Mouse (Mus musculus): ENCODE results near the gene Obsl1. TPM values are rescaled to one million over a fixed set of nuclear protein-coding genes. Genes with fewer than 3 reads are reported as not detected.

The Obsl1 gene
- total and polyA plus RNA-seq, 2 experiments from 2014 or later = 22.9 to 43.7 TPM

- ATAC-seq = no peak
- TF ChIP-seq CTCF (IDR thresholded peaks at IDR 0.05; ENCODE audit: low read depth) = no peak
- H3K4me3 ChIP-seq (ENCODE audit: low read depth, low read length) = no peak overlapping the region
- no peak for DNase-seq
- H3K4me2 ChIP-seq (ENCODE audit: low read depth) = no peak overlapping the region
- no peak overlapping the region for H3K27ac ChIP-seq (ENCODE audit: low read depth, low read length)
- 90% methylated on average over 19 of the region's 19 CpGs for WGBS
- H3K36me3 ChIP-seq (ENCODE audit: insufficient read depth) = peaks cover 52% of the 10 kb centered on the region
- no peaks in the 10 kb centered on the region for H3K9me3 ChIP-seq (ENCODE audit: low read length)
- H3K9ac ChIP-seq = no peak overlapping the region
- H3K27me3 ChIP-seq (ENCODE audit: insufficient read depth, low read length) = no peaks in the 10 kb centered on the region
- no peaks in the 10 kb centered on the region for H3K4me1 ChIP-seq (ENCODE audit: insufficient read depth)
These were observed 27.3 kb upstream of the Obsl1 start for GRCm38 (mm10) chr1:75533325-75534252.

- Histone ChIP-seq H3K9me3 (ENCODE audit: low read length) (no peaks in the 10 kb centered on the region), H3K36me3 (ENCODE audit: insufficient read depth) (peaks cover 61% of the 10 kb centered on the region)
- no peak for ATAC-seq
These were observed 26.3 kb upstream of the Obsl1 start for GRCm38 (mm10) chr1:75532280-75533172.

GRCm38 (mm10) chr1:75530546-75530945, 24.3 kb upstream of the Obsl1 start:
- no peak overlapping the region for H3K9ac ChIP-seq
- H3K4me2 ChIP-seq (ENCODE audit: low read depth) = no peak overlapping the region
- H3K36me3 ChIP-seq (ENCODE audit: insufficient read depth) = peaks cover 67% of the 10 kb centered on the region
- 77% methylated on average over 4 of the region's 4 CpGs for WGBS
- no peak overlapping the region for H3K4me3 ChIP-seq (ENCODE audit: low read depth, low read length)
- no peak overlapping the region for H3K27ac ChIP-seq (ENCODE audit: low read depth, low read length)
- DNase-seq (no peak), ATAC-seq (no peak)
- no peaks in the 10 kb centered on the region for H3K27me3 ChIP-seq (ENCODE audit: insufficient read depth, low read length)
- no peak for TF ChIP-seq CTCF (IDR thresholded peaks at IDR 0.05; ENCODE audit: low read depth)
- H3K4me1 ChIP-seq (ENCODE audit: insufficient read depth) = no peaks in the 10 kb centered on the region
- no peaks in the 10 kb centered on the region for H3K9me3 ChIP-seq (ENCODE audit: low read length)

More at GRCm38 (mm10) chr1:75532280-75533172, 26.3 kb upstream of the Obsl1 start:
- no peak overlapping the region for H3K27ac ChIP-seq (ENCODE audit: low read depth, low read length)
- H3K4me3 ChIP-seq (ENCODE audit: low read depth, low read length) = no peak overlapping the region
- DNase-seq = no peak
- WGBS = 94% methylated on average over 19 of the region's 19 CpGs
- no peak for TF ChIP-seq CTCF (IDR thresholded peaks at IDR 0.05; ENCODE audit: low read depth)
- no peak overlapping the region for H3K4me2 ChIP-seq (ENCODE audit: low read depth)
- H3K4me1 ChIP-seq (ENCODE audit: insufficient read depth) = no peaks in the 10 kb centered on the region
- H3K9ac ChIP-seq = no peak overlapping the region
- H3K27me3 ChIP-seq (ENCODE audit: insufficient read depth, low read length) = no peaks in the 10 kb centered on the region

- H3K36me3 ChIP-seq (ENCODE audit: insufficient read depth) = peaks cover 41% of the 10 kb centered on the region
- no peak overlapping the region for H3K27ac ChIP-seq (ENCODE audit: low read depth, low read length)
- no peaks in the 10 kb centered on the region for H3K9me3 ChIP-seq (ENCODE audit: low read length)
- DNase-seq (no peak), ATAC-seq (no peak)
- no peak overlapping the region for H3K9ac ChIP-seq
- no peak overlapping the region for H3K4me3 ChIP-seq (ENCODE audit: low read depth, low read length)
- H3K4me2 ChIP-seq (ENCODE audit: low read depth) = no peak overlapping the region
- H3K4me1 ChIP-seq (ENCODE audit: insufficient read depth) = peaks cover 4% of the 10 kb centered on the region
- no peak for TF ChIP-seq CTCF (IDR thresholded peaks at IDR 0.05; ENCODE audit: low read depth)
- no peaks in the 10 kb centered on the region for H3K27me3 ChIP-seq (ENCODE audit: insufficient read depth, low read length)
- 90% methylated on average over 7 of the region's 7 CpGs for WGBS
These were observed 18.4 kb upstream of the Obsl1 start for GRCm38 (mm10) chr1:75524679-75525078.

GRCm38 (mm10) chr1:75521321-75522031, 15.2 kb upstream of the Obsl1 start, which contains the start of gene Stk11ip:
Gene Stk11ip (plus strand): TSS chr1:75521529.
- peak within 1 kb of the TSS; percentile 56 for H3K4me2 ChIP-seq (ENCODE audit: low read depth)
- no peaks in the 10 kb centered on the region for H3K9me3 ChIP-seq (ENCODE audit: low read length)
- WGBS = 1% methylated on average over 46 of the region's 46 CpGs
- no peaks in the 10 kb centered on the region for H3K27me3 ChIP-seq (ENCODE audit: insufficient read depth, low read length)
- peaks cover 11% of the 10 kb centered on the region for H3K36me3 ChIP-seq (ENCODE audit: insufficient read depth)
- ATAC-seq = peak; percentile 99
- peak within 1 kb of the TSS; percentile 80 for H3K27ac ChIP-seq (ENCODE audit: low read depth, low read length)
- DNase-seq = peak; percentile 95
- H3K4me3 ChIP-seq (ENCODE audit: low read depth, low read length) = peak within 1 kb of the TSS; percentile 57
- H3K4me1 ChIP-seq (ENCODE audit: insufficient read depth) = peaks cover 4% of the 10 kb centered on the region
- H3K9ac ChIP-seq = peak within 1 kb of the TSS; percentile 53
- TF ChIP-seq CTCF (IDR thresholded peaks at IDR 0.05; ENCODE audit: low read depth) = no peak

- TF ChIP-seq CTCF (IDR thresholded peaks at IDR 0.05; ENCODE audit: low read depth) = no peak
- DNase-seq (no peak), ATAC-seq (no peak)
- Histone ChIP-seq H3K36me3 (ENCODE audit: insufficient read depth) (no peaks in the 10 kb centered on the region), H3K4me1 (ENCODE audit: insufficient read depth) (peaks cover 4% of the 10 kb centered on the region), H3K9me3 (ENCODE audit: low read length) (no peaks in the 10 kb centered on the region), H3K27ac (ENCODE audit: low read depth, low read length) (no peak overlapping the region), H3K4me3 (ENCODE audit: low read depth, low read length) (no peak overlapping the region), H3K27me3 (ENCODE audit: insufficient read depth, low read length) (no peaks in the 10 kb centered on the region), H3K4me2 (ENCODE audit: low read depth) (no peak overlapping the region), H3K9ac (no peak overlapping the region)
- WGBS = 45% methylated on average over 5 of the region's 5 CpGs
These were observed 13.3 kb upstream of the Obsl1 start for GRCm38 (mm10) chr1:75519576-75519975.

Data from forebrain, postnatal 0 days (tissue).